Mouse (Mus musculus) liver, adult 2 months (tissue): ENCODE data around the gene Lmf1.

ENCODE experiments used
- CTCF ChIP-seq: fragments of 200-500 bp; IDR thresholded peaks from 2 replicates; pipeline ENCODE4 v1.5.1; 2011; ENCODE audit warnings: low read depth, low read length, control low read depth
- POLR2A ChIP-seq: fragments of 200-500 bp; IDR thresholded peaks from 2 replicates; pipeline ENCODE4 v1.6.1; 2011; ENCODE audit warnings: low read length, control low read depth; ENCODE audit not compliant: insufficient read depth; ENCODE audit errors: extremely low read depth

GRCm38 (mm10) chr17:25538945-25539875 lies 39.7 kb upstream of the Lmf1 start:
- TF ChIP-seq CTCF, result no peak
- TF ChIP-seq POLR2A, result no peak
